Mouse (Mus musculus) hindlimb bud, embryonic 11.5 days (tissue): ENCODE measurements around the gene Gm49380.

Source experiments
- DNase-seq: peaks from one replicate; pipeline ENCODE4 v3.0.0-alpha.2; 2012; ENCODE audit warnings: low read depth, low spot score; ENCODE audit errors: extremely low spot score

Gm49380 gene

GRCm38 (mm10) chr9:44093612-44094503, 19.4 kb downstream of the Gm49380 start:
- no peak for DNase-seq

GRCm38 (mm10) chr9:44088877-44089608, 24.3 kb downstream of the Gm49380 start:
- DNase-seq, result no peak

DNA sequence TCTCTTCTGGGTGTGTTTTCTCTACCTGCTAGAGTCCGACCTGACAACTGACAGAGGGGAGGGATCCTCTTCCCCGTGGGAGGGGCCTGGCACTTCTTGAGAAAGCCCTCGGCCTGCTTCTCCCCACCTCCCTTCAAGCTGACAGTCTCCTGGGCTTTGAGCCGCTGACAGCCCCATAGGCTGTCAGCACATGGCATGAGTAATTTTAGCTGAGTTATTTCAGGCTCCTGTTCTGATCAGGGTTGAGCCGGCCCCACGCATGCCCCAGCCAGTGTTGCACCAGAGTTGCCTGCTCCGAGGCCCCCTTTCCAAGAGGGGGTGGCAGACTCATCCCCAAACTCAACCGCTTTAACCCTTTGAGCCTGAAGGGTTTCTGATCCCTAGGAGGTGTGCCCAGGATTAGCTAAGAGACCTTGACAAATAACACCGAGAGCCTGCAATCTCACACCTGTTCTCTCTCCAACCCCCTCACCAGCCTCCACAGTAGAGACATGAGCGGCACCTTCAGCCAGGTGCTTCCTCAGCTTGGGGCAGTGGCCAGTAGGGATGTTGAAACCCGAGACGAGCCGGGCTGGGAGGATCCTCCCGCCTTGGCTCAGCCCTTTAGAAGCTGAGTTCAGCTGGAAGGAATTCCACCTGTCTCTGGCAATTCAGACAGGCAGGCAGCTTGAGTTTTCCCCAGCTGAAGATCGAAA, 25.4 kb downstream of the Gm49380 start:
- DNase-seq, result no peak

- no peak for DNase-seq
Measured at GRCm38 (mm10) chr9:44086960-44087359, 26.3 kb downstream of the Gm49380 start.

GRCm38 (mm10) chr9:44085741-44086665, 27.3 kb downstream of the Gm49380 start:
- no peak for DNase-seq

DNA sequence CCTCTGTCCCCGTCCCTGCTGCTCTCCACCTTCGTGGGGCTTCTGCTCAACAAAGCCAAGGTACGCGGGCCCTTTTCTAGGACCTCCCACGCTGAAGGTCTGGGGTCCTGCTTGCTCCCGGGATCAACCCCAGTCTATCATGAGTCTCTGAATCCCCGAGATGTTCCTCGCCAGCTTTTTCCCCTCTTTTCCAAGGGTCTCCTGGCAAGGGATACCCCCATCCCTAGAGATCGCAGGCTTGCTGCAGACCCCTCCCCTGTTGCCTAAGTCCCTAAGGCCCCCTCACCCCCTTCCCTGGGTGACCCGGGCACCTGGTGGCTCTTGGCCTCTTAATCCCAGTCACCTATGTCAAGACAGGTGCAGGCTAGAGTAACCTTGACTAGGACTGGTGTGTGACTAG, 28.0 kb downstream of the Gm49380 start:
- no peak for DNase-seq

DNA sequence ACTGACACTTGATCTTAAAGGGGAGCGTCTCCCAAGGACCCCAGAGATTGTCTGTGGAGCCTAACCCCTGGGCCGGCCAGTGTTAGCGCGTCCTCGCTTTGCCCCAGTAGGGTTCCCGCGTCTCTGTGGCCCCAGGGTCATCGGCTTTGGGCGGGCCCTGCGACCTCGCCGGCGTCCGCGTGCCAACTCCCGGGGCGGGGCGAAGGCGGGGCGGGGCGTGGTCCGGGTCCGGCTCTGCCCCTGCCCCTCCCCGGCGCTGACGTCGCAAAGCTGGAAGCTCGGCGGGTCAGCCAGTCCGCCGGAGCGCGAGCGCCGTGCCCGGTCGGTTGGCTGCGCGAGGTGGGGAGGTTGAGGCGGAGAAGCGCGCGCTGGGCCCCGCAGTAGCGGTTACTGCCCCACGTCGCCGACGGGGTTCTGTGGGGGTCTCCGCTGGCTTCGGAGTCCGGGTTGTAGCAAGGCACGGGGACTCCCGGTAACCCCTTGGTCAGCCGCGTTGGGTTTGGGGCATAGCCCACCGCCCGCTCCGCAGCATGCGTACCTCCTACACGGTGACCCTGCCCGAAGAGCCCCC, 28.6 kb downstream of the Gm49380 start:
- DNase-seq, result no peak

- DNase-seq, result no peak
Measured at GRCm38 (mm10) chr9:44084236-44084635, 29.1 kb downstream of the Gm49380 start.

DNA sequence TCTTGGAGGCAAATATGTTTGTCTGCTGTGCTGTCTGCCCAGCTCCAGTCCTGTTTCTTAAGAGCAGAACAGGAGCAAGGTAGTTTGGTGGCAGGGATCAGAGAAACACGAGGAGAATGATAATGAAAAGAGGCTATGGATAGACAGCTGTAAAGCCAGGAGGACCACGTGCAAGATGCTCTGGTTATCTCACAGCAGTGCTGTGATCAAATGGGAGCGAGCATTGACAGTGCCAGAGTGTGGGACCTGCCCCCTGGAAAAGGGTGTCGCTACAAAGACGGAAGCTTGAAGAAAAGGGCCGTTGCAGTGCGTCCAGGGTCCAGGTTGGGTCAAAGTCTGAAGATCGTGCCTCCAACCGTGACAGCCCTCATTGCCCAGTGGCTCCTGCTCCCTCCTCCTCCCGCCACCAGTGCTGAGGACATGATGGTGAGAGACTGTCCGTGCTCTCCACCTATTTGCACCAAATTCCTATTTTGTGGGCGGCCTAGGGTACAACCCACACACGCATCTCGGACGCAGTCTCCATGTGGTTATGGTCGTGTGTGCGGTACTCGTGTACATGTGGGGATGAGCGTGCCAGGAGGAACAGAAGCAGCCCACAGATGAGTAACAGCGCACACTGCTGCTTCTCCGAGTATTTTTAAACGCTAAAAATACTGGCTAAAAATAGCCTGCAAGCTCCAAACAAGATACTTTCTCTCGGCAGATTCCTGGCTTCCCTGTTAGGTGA, 29.7 kb downstream of the Gm49380 start:
- DNase-seq, result no peak

DNA sequence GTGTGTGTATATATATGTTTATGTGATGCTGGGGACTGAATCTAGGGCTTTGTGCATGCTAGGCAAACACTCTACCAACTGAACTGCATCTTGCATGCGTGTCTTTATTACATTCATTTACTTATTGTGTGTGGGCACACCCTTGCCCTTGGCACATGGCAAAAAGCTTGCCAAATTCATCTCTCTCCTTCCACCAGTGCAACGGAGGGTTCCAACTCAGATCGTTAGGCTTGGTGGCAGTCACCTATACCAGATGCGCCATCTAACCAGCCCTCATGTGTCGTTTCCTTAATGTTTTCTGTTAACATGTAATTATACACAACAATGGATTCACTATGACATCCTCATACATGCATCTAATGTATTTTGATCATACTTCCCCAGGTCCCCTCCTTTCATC, 31.0 kb downstream of the Gm49380 start:
- DNase-seq, result no peak

DNA sequence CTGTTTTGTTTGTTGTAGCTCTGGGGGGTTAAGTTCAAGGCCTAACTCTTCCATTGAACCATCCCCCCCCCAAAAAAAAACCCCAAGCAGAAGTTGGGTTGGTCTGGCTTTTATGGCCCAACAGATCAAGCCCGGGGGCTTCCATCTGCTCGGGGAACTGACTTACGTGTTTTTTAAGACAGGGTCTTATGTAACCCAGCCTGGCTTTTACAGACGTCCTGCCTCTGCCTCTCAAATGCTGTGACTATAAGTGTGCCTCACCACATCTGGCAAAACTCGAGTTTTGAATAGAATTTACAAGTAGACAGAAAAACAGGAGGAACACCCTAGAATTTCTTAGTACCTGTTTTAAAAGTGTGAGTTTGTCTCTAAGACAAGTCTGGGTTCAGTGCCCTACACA, 31.7 kb downstream of the Gm49380 start:
- DNase-seq, result no peak

DNA sequence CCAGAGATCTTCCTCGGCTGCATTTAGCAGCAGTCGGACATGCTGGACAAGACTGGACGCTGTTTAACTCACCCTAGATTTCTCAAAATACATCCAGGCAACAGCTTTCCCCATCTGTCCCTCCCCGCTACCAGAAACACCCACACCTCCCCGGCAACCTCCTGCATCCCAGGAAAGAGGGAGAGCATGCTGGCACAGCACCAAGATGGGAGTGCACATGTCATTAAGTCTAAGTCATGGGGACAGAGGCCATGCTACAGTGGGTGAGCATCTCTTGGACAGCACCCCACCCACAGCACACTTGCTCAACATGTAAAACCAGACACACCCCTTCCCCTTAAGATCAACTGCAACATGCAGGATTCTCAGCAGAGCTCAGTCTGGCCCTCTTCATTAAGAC, 32.3 kb downstream of the Gm49380 start:
- DNase-seq, result no peak

- DNase-seq, result no peak
Measured at GRCm38 (mm10) chr9:44079997-44080780, 33.1 kb downstream of the Gm49380 start.

- DNase-seq, result no peak
Measured at GRCm38 (mm10) chr9:44078955-44079756, 34.1 kb downstream of the Gm49380 start.

- no peak for DNase-seq
Measured at GRCm38 (mm10) chr9:44078136-44078797, 35.0 kb downstream of the Gm49380 start.

DNA sequence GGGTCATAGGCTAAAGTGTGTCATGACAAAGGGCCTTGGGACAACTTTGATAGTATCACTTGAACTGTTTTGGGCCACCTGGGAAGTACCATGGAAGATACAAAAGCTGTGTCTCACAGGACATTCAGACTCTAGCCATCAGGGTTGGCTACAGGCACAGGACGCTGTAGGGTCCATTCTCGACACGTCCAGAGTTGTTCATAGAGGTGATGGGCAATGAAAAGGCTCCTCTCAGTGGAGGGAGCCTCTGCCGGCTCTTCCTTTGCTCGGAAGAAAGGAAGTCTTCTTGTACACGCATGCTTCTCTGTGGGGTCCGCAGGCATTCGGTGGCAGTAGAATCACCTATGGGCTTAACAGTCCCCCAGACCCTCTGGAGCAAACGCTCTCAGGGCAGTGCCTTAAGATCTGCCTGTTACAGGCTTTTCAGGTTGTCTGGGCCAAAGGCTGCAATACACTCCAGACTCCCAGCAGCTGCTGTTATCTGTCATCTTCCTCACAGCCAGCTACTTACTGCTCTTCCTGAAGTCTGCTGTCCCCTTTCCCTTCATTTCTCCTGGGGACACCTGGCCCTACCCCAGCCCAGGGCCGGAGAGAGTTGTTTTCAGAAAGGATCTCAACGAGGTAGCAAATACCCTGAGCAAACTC, 35.9 kb downstream of the Gm49380 start:
- DNase-seq, result no peak

DNA sequence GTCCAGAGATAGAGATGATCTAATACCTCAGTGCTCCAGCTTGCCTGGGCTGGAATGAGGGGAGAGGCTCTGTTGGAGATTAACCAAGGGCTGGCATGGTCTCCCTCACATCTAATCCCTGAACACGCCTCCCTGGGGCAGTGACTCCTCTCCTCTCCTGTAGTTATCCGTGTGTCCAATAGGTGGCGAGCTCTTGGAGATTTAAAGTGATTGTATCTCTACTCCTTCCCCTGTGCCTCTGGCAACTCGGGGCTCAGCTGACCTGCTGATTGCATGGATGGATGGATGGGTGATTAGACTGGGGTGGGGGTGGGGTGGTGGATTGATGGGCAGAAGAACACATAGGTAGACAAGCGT, 36.6 kb downstream of the Gm49380 start:
- DNase-seq, result no peak
